Mouse (Mus musculus): ENCODE data around the gene Olfr612. TPM values are rescaled to one million over a fixed set of nuclear protein-coding genes. Genes with fewer than 3 reads are reported as not detected.
"Not testable (repeated sequence)": the region's sequence is repeated elsewhere in the genome, so short reads cannot be mapped to it uniquely, and the experiment has no call there.

The Olfr612 gene
- not detected in 2 replicates for polyA plus RNA-seq (2012; ENCODE audit: insufficient read depth, insufficient read length, missing spikeins)

DNA sequence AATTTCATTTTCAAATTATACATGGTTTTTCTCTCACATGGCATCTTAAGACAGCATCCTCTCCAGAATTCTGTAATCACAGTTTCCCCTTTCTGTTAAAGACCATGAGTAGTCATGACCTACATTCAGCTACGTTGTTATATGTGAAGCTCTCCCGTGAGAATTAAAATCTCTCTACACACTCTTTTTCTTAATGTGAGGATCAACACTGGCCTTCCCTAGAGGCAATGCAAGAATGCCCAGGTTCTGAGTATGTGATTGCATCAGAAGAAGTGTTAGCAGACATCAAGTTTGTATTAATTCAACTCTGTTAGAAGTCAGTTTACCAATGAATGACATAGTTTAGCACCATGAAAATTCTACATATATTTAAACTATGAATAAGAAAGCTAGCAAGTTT is at the start of gene Olfr612:
Gene Olfr612 (minus strand): TSS at position 101 of the 400 bp plus-strand sequence.
- H3K4me1 ChIP-seq (ENCODE audit: control insufficient read depth, insufficient read depth, insufficient read length, low read length); H3K27ac ChIP-seq (replicated peaks; ENCODE audit: low read depth, low read length); H3K4me3 ChIP-seq (ENCODE audit: insufficient read depth, low read depth, low read length): not testable (repeated sequence)

DNA sequence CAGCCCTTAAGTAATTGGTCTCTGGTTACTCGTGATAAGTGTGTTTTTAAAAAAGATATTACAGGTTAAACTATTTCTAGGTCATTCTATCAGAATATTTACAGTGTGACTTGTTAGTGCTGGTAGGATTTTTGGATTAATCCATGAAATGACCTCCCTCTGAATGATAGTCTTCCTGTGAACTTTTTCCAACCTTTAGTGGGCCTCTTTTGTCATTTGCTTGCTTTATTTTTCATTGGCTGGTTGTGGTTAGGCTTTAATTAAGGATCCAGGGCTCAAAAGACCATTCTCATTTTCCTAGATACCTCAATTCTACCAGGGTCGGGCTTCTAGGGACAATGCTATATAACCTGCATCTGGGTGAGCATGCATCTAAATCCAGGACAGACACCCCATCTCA is 47.3 kb upstream of the Olfr612 start, which contains the start of gene Olfr618:
Gene Olfr618 (plus strand): TSS at position 301 of the 400 bp plus-strand sequence.
- Histone ChIP-seq H3K4me3 (ENCODE audit: insufficient read depth, low read depth, low read length) (no peak within 1 kb of the TSS), H3K4me1 (ENCODE audit: control insufficient read depth, insufficient read depth, insufficient read length, low read length) (no peaks in the 10 kb centered on the region), H3K27ac (replicated peaks; ENCODE audit: low read depth, low read length) (no peak within 1 kb of the TSS)

- Histone ChIP-seq H3K4me3 (ENCODE audit: insufficient read depth, low read depth, low read length) (no peak within 1 kb of the TSS), H3K4me1 (ENCODE audit: control insufficient read depth, insufficient read depth, insufficient read length, low read length) (no peaks in the 10 kb centered on the region), H3K27ac (replicated peaks; ENCODE audit: low read depth, low read length) (no peak within 1 kb of the TSS)
Measured at GRCm38 (mm10) chr7:103572761-103573160, 30.2 kb upstream of the Olfr612 start, which contains the start of gene Olfr617. Gene Olfr617, plus strand, starts transcription at chr7:103573061.

GRCm38 (mm10) chr7:103569043-103569442 is 26.5 kb upstream of the Olfr612 start, which contains the start of gene Olfr616:
Gene Olfr616, minus strand, starts transcription at chr7:103569143.
- Histone ChIP-seq H3K4me1 (ENCODE audit: control insufficient read depth, insufficient read depth, insufficient read length, low read length) (no peaks in the 10 kb centered on the region), H3K4me3 (ENCODE audit: insufficient read depth, low read depth, low read length) (no peak within 1 kb of the TSS), H3K27ac (replicated peaks; ENCODE audit: low read depth, low read length) (no peak within 1 kb of the TSS)

DNA sequence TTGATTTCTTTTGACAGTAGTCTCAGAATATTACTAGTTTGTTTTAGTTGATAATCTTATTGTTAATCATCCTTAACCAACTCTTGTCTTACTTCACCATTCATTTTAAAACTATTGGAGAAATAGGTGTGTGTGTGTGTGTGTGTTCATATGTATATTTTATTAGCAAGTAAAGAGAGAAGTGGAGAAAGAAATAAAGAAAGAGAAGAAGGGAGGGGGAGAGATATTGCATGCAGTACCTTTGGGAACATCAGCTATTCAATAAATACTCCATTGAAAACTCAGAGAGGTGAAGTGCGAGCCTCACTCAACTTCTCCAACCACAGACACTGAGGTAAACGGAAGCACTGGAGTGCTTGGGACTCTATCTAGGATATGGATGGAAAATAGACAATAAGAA is 13.3 kb upstream of the Olfr612 start, which contains the start of gene Olfr615:
Gene Olfr615 (plus strand): TSS at position 301 of the 400 bp plus-strand sequence.
- H3K4me3 ChIP-seq (ENCODE audit: insufficient read depth, low read depth, low read length), result no peak within 1 kb of the TSS
- no peak within 1 kb of the TSS for H3K27ac ChIP-seq (replicated peaks; ENCODE audit: low read depth, low read length)
- no peaks in the 10 kb centered on the region for H3K4me1 ChIP-seq (ENCODE audit: control insufficient read depth, insufficient read depth, insufficient read length, low read length)

GRCm38 (mm10) chr7:103547774-103548173 is 5.3 kb upstream of the Olfr612 start, which contains the start of gene Olfr613:
Gene Olfr613, plus strand, starts transcription at chr7:103548074.
- Histone ChIP-seq H3K4me3 (ENCODE audit: insufficient read depth, low read depth, low read length) (no peak within 1 kb of the TSS), H3K27ac (replicated peaks; ENCODE audit: low read depth, low read length) (no peak within 1 kb of the TSS), H3K4me1 (ENCODE audit: control insufficient read depth, insufficient read depth, insufficient read length, low read length) (no peaks in the 10 kb centered on the region)

DNA sequence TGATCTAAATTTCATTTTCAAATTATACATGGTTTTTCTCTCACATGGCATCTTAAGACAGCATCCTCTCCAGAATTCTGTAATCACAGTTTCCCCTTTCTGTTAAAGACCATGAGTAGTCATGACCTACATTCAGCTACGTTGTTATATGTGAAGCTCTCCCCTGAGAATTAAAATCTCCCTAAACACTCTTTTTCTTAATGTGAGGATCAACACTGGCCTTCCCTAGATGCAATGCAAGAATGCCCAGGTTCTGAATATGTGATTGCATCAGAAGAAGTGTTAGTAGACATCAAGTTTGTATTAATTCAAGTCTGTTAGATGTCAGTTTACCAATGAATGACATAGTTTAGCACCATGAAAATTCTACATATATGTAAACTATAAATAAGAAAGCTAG is 21.8 kb downstream of the Olfr612 start, which contains the start of gene Olfr611:
Gene Olfr611 (minus strand): TSS at position 101 of the 400 bp plus-strand sequence.
- not testable (repeated sequence) for H3K4me3 ChIP-seq (ENCODE audit: insufficient read depth, low read depth, low read length); H3K4me1 ChIP-seq (ENCODE audit: control insufficient read depth, insufficient read depth, insufficient read length, low read length); H3K27ac ChIP-seq (replicated peaks; ENCODE audit: low read depth, low read length)

- Histone ChIP-seq H3K4me3 (ENCODE audit: insufficient read depth, low read depth, low read length) (no peak within 1 kb of the TSS), H3K4me1 (ENCODE audit: control insufficient read depth, insufficient read depth, insufficient read length, low read length) (no peaks in the 10 kb centered on the region), H3K27ac (replicated peaks; ENCODE audit: low read depth, low read length) (no peak within 1 kb of the TSS)
Measured at GRCm38 (mm10) chr7:103512022-103512421, 30.5 kb downstream of the Olfr612 start, which contains the start of gene Olfr610. Gene Olfr610, minus strand, starts transcription at chr7:103512122.

GRCm38 (mm10) chr7:103497962-103498361 is 44.6 kb downstream of the Olfr612 start, which contains the start of gene Olfr609:
Gene Olfr609, minus strand, starts transcription at chr7:103498062.
- Histone ChIP-seq H3K4me1 (ENCODE audit: control insufficient read depth, insufficient read depth, insufficient read length, low read length) (no peaks in the 10 kb centered on the region), H3K27ac (replicated peaks; ENCODE audit: low read depth, low read length) (no peak within 1 kb of the TSS), H3K4me3 (ENCODE audit: insufficient read depth, low read depth, low read length) (no peak within 1 kb of the TSS)

Other genes with a start within 250 kb of the Olfr612 start
- gene Olfr596, start 237.1 kb downstream of the Olfr612 start, polyA plus RNA-seq (2012; ENCODE audit: insufficient read depth, insufficient read length, missing spikeins), result not detected in 2 replicates
- gene Olfr597, start 226.4 kb downstream of the Olfr612 start, polyA plus RNA-seq (2012; ENCODE audit: insufficient read depth, insufficient read length, missing spikeins), result not detected in 2 replicates
- not detected in 2 replicates for gene Olfr598, start 219.1 kb downstream of the Olfr612 start, polyA plus RNA-seq (2012; ENCODE audit: insufficient read depth, insufficient read length, missing spikeins)
- not detected in 2 replicates for gene Olfr599, start 206.8 kb downstream of the Olfr612 start, polyA plus RNA-seq (2012; ENCODE audit: insufficient read depth, insufficient read length, missing spikeins)
- gene Olfr600, start 193.0 kb downstream of the Olfr612 start, polyA plus RNA-seq (2012; ENCODE audit: insufficient read depth, insufficient read length, missing spikeins), result not detected in 2 replicates
- gene Olfr601, start 180.1 kb downstream of the Olfr612 start, polyA plus RNA-seq (2012; ENCODE audit: insufficient read depth, insufficient read length, missing spikeins), result not detected in 2 replicates
- gene Olfr603, start 156.5 kb downstream of the Olfr612 start, polyA plus RNA-seq (2012; ENCODE audit: insufficient read depth, insufficient read length, missing spikeins), result not detected in 2 replicates
- gene Usp17lc, start 127.6 kb downstream of the Olfr612 start, polyA plus RNA-seq (2012; ENCODE audit: insufficient read depth, insufficient read length, missing spikeins), result not detected in 2 replicates
- gene Olfr605, start 97.3 kb downstream of the Olfr612 start, polyA plus RNA-seq (2012; ENCODE audit: insufficient read depth, insufficient read length, missing spikeins), result not detected in 2 replicates
- not detected in 2 replicates for gene Olfr606, start 93.7 kb downstream of the Olfr612 start, polyA plus RNA-seq (2012; ENCODE audit: insufficient read depth, insufficient read length, missing spikeins)
- not detected in 2 replicates for gene Olfr607, start 78.6 kb downstream of the Olfr612 start, polyA plus RNA-seq (2012; ENCODE audit: insufficient read depth, insufficient read length, missing spikeins)
- gene Olfr608, start 72.8 kb downstream of the Olfr612 start, polyA plus RNA-seq (2012; ENCODE audit: insufficient read depth, insufficient read length, missing spikeins), result not detected in 2 replicates
- not detected in 2 replicates for gene Olfr609, start 44.7 kb downstream of the Olfr612 start, polyA plus RNA-seq (2012; ENCODE audit: insufficient read depth, insufficient read length, missing spikeins)
- not detected in 2 replicates for gene Olfr610, start 30.6 kb downstream of the Olfr612 start, polyA plus RNA-seq (2012; ENCODE audit: insufficient read depth, insufficient read length, missing spikeins)
- not detected in 2 replicates for gene Olfr611, start 21.9 kb downstream of the Olfr612 start, polyA plus RNA-seq (2012; ENCODE audit: insufficient read depth, insufficient read length, missing spikeins)
- gene Olfr613, start 5.4 kb upstream of the Olfr612 start, polyA plus RNA-seq (2012; ENCODE audit: insufficient read depth, insufficient read length, missing spikeins), result not detected in 2 replicates
- gene Olfr615, start 13.4 kb upstream of the Olfr612 start, polyA plus RNA-seq (2012; ENCODE audit: insufficient read depth, insufficient read length, missing spikeins), result not detected in 2 replicates
- gene Olfr616, start 26.4 kb upstream of the Olfr612 start, polyA plus RNA-seq (2012; ENCODE audit: insufficient read depth, insufficient read length, missing spikeins), result not detected in 2 replicates
- not detected in 2 replicates for gene Olfr617, start 30.3 kb upstream of the Olfr612 start, polyA plus RNA-seq (2012; ENCODE audit: insufficient read depth, insufficient read length, missing spikeins)
- not detected in 2 replicates for gene Olfr618, start 47.4 kb upstream of the Olfr612 start, polyA plus RNA-seq (2012; ENCODE audit: insufficient read depth, insufficient read length, missing spikeins)
- gene Olfr619, start 57.9 kb upstream of the Olfr612 start, polyA plus RNA-seq (2012; ENCODE audit: insufficient read depth, insufficient read length, missing spikeins), result not detected in 2 replicates
- not detected in 2 replicates for gene Olfr620, start 69.8 kb upstream of the Olfr612 start, polyA plus RNA-seq (2012; ENCODE audit: insufficient read depth, insufficient read length, missing spikeins)
- gene Olfr622, start 100.0 kb upstream of the Olfr612 start, polyA plus RNA-seq (2012; ENCODE audit: insufficient read depth, insufficient read length, missing spikeins), result not detected in 2 replicates
- gene Olfr623, start 121.0 kb upstream of the Olfr612 start, polyA plus RNA-seq (2012; ENCODE audit: insufficient read depth, insufficient read length, missing spikeins), result not detected in 2 replicates
- gene Olfr624, start 128.5 kb upstream of the Olfr612 start, polyA plus RNA-seq (2012; ENCODE audit: insufficient read depth, insufficient read length, missing spikeins), result not detected in 2 replicates
- gene Olfr625-ps1, start 140.0 kb upstream of the Olfr612 start, polyA plus RNA-seq (2012; ENCODE audit: insufficient read depth, insufficient read length, missing spikeins), result not detected in 2 replicates
- not detected in 2 replicates for gene Olfr243, start 172.0 kb upstream of the Olfr612 start, polyA plus RNA-seq (2012; ENCODE audit: insufficient read depth, insufficient read length, missing spikeins)
- gene Olfr628, start 187.7 kb upstream of the Olfr612 start, polyA plus RNA-seq (2012; ENCODE audit: insufficient read depth, insufficient read length, missing spikeins), result not detected in 2 replicates
- not detected in 2 replicates for gene Olfr629, start 202.2 kb upstream of the Olfr612 start, polyA plus RNA-seq (2012; ENCODE audit: insufficient read depth, insufficient read length, missing spikeins)
- not detected in 2 replicates for gene Olfr630, start 214.6 kb upstream of the Olfr612 start, polyA plus RNA-seq (2012; ENCODE audit: insufficient read depth, insufficient read length, missing spikeins)
- gene Olfr69, start 228.9 kb upstream of the Olfr612 start, polyA plus RNA-seq (2012; ENCODE audit: insufficient read depth, insufficient read length, missing spikeins), result not detected in 2 replicates
- gene Olfr68, start 237.0 kb upstream of the Olfr612 start, polyA plus RNA-seq (2012; ENCODE audit: insufficient read depth, insufficient read length, missing spikeins), result not detected in 2 replicates
- not detected in 2 replicates for gene Olfr67, start 249.1 kb upstream of the Olfr612 start, polyA plus RNA-seq (2012; ENCODE audit: insufficient read depth, insufficient read length, missing spikeins)

Data from brown adipose tissue, adult 24 weeks (tissue).